Mouse (Mus musculus) T-helper 1 cell (primary cell): Measurements from ENCODE around the gene Fam89b.

Source experiments
- in situ Hi-C: fragments of 300-600 bp; cut with MboI, MseI; formaldehyde crosslinking; loops from one replicate; pipeline ENCODE4 v1.15.1; 2025; ENCODE audit warnings: high pct_unique_total_duplicates

Gene Fam89b

GRCm38 (mm10) chr19:5685861-5686260 lies 43.6 kb downstream of the Fam89b start:
- in situ Hi-C loops: no loop called here

DNA sequence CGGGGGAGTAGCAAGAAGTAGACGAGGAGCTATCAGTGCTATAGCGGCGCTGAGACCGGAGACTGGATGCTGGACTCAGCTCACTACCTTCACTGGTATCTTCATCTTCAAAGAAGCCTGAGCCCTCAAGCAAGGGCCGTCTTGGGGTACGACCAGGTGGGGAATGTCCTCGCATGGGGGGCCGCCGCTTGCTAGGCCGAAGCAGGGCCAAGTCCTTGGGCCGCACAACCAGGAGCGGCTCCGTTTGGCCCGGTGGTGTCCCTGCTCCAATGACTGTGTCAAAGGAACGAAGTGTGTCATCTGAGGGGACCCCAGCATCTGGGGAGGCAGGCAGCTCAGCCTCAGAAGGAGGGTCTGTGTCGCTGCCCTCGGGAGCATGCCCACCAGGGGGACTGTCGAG lies 44.0 kb downstream of the Fam89b start:
- in situ Hi-C loops: no loop called here

DNA sequence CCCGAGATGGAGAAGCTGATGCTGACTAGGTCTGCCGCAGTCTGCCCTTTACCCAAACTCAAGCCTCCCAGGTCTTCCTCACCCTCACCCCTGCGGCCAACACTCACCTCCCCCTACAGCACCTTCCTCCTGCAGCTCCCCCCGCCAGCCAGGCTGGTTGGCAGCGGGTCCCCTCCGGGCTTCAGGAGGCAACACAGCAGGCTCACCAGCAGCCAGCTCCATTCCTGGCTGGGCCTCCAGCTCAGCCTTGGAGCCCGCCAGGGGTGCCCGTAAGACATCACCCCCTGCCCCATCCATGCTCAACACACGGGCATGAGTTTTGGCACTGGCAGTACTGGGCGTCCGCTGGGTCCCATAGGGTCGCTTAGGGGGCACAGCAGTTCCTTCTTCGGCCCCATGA lies 44.5 kb downstream of the Fam89b start:
- in situ Hi-C loops: no loop called here

- in situ Hi-C loops: no loop called here
These were observed 45.2 kb downstream of the Fam89b start for GRCm38 (mm10) chr19:5684236-5684635.

- in situ Hi-C loops: no loop called here
These were observed 49.0 kb downstream of the Fam89b start for GRCm38 (mm10) chr19:5680432-5680831.
